Mouse (Mus musculus) neural tube, embryonic 12.5 days (tissue): ENCODE results near the gene Kcnma1. TPM values are rescaled to one million over a fixed set of nuclear protein-coding genes. Genes with fewer than 3 reads are reported as not detected.

Source experiments
- ATAC-seq: fragments of 200-750 bp; cut with Nextera tagmentation; 2 replicates; pipeline ENCODE4 v1.8.0; 2017; ENCODE audit warnings: low read depth, mild to moderate bottlenecking, moderate TSS enrichment, moderate library complexity; ENCODE audit not compliant: low FRiP score
- H3K27ac ChIP-seq: fragments of 300-500 bp; sonication (generic); 2 replicates; pipeline ENCODE4 v1.5.1; 2016
- H3K27me3 ChIP-seq: fragments of 300-500 bp; sonication (generic); replicated peaks from 2 replicates; pipeline ENCODE4 v1.6.1; 2016; ENCODE audit warnings: mild to moderate bottlenecking
- H3K36me3 ChIP-seq: fragments of 300-500 bp; sonication (generic); 2 replicates; pipeline ENCODE4 v1.6.1; 2016; ENCODE audit warnings: mild to moderate bottlenecking
- H3K4me1 ChIP-seq: fragments of 300-500 bp; sonication (generic); 2 replicates; pipeline ENCODE4 v1.6.1; 2016
- H3K4me2 ChIP-seq: fragments of 300-500 bp; sonication (generic); replicated peaks from 2 replicates; pipeline ENCODE4 v1.6.1; 2016; ENCODE audit warnings: mild to moderate bottlenecking
- H3K4me3 ChIP-seq: fragments of 300-500 bp; sonication (generic); 2 replicates; pipeline ENCODE4 v1.5.1; 2016
- H3K9ac ChIP-seq: fragments of 300-500 bp; sonication (generic); 2 replicates; pipeline ENCODE4 v1.6.1; 2016; ENCODE audit warnings: mild to moderate bottlenecking
- H3K9me3 ChIP-seq: fragments of 300-500 bp; sonication (generic); 2 replicates; pipeline ENCODE4 v1.6.1; 2016; ENCODE audit warnings: mild to moderate bottlenecking
- WGBS: fragments of 180-500 bp; shearing (Covaris S2); methylation state at CpG from one replicate; pipeline ENCODE4 v1.1.7; 2016; 5-methylcytosine and 5-hydroxymethylcytosine counted together
- polyA plus RNA-seq: library from polyadenylated mRNA; unstranded; fragments of >200 nt; fragmentation: Nextera tagmentation; extraction: Ambion mirVana; gene quantifications from 2 replicates; pipeline ENCODE4 v1.2.1, GENCODE M21; 2016

Gene Kcnma1
- polyA plus RNA-seq, 1 experiment from 2014 or later = 6.5 TPM

GRCm38 (mm10) chr14:23357529-23358278 lies 656.6 kb downstream of the Kcnma1 start:
- Histone ChIP-seq H3K4me2 (no peak overlapping the region), H3K4me1 (peaks cover 8% of the 10 kb centered on the region), H3K36me3 (no peaks in the 10 kb centered on the region), H3K9me3 (no peaks in the 10 kb centered on the region), H3K27me3 (no peaks in the 10 kb centered on the region), H3K4me3 (no peak overlapping the region), H3K27ac (no peak overlapping the region), H3K9ac (no peak overlapping the region)
- WGBS = 83% methylated on average over 8 of the region's 8 CpGs
- ATAC-seq = no peak

- no peak overlapping the region for H3K4me2 ChIP-seq
- no peaks in the 10 kb centered on the region for H3K36me3 ChIP-seq
- H3K4me1 ChIP-seq = no peaks in the 10 kb centered on the region
- H3K9ac ChIP-seq = no peak overlapping the region
- H3K27ac ChIP-seq = no peak overlapping the region
- 82% methylated on average over 3 of the region's 3 CpGs for WGBS
- H3K4me3 ChIP-seq = no peak overlapping the region
- no peaks in the 10 kb centered on the region for H3K9me3 ChIP-seq
- no peak for ATAC-seq
- no peaks in the 10 kb centered on the region for H3K27me3 ChIP-seq
Observed at GRCm38 (mm10) chr14:23326786-23327185, 687.5 kb downstream of the Kcnma1 start.

- no peak overlapping the region for H3K4me2 ChIP-seq
- no peaks in the 10 kb centered on the region for H3K9me3 ChIP-seq
- WGBS = 89% methylated on average over 5 of the region's 5 CpGs
- no peak overlapping the region for H3K27ac ChIP-seq
- H3K4me1 ChIP-seq = peaks cover 5% of the 10 kb centered on the region
- H3K36me3 ChIP-seq = no peaks in the 10 kb centered on the region
- no peak for ATAC-seq
- no peak overlapping the region for H3K9ac ChIP-seq
- no peak overlapping the region for H3K4me3 ChIP-seq
- no peaks in the 10 kb centered on the region for H3K27me3 ChIP-seq
Observed at GRCm38 (mm10) chr14:23305288-23305687, 709.0 kb downstream of the Kcnma1 start.

- WGBS = 92% methylated on average over 2 of the region's 2 CpGs
- Histone ChIP-seq H3K27me3 (no peaks in the 10 kb centered on the region), H3K36me3 (no peaks in the 10 kb centered on the region), H3K27ac (no peak overlapping the region), H3K9ac (no peak overlapping the region), H3K4me2 (no peak overlapping the region), H3K9me3 (no peaks in the 10 kb centered on the region), H3K4me3 (no peak overlapping the region), H3K4me1 (no peaks in the 10 kb centered on the region)
- no peak for ATAC-seq
Observed at GRCm38 (mm10) chr14:23300443-23300842, 713.8 kb downstream of the Kcnma1 start.

DNA sequence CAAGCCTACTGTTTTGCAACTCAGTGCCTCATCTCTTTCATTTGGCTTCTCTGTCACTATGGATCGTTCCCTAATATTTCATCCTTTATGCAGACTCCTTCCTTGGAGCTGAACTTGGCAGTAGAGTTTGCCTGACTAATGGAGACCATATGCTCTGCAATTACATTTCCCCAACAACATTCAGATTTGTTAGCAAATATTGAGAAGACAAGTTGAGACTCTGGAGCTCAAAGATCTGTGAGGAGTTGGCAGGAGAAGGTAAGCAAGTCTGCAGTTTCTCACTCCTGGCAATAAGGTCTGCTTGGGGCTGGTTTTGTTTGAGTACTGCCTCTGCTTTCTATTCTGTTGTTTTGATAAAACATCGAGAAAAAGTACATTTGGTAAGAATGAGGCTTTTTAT lies 723.7 kb downstream of the Kcnma1 start:
- no peaks in the 10 kb centered on the region for H3K9me3 ChIP-seq
- no peaks in the 10 kb centered on the region for H3K4me1 ChIP-seq
- 87% methylated on average over 2 of the region's 2 CpGs for WGBS
- H3K4me3 ChIP-seq = no peak overlapping the region
- no peak overlapping the region for H3K9ac ChIP-seq
- ATAC-seq = no peak
- no peak overlapping the region for H3K4me2 ChIP-seq
- no peaks in the 10 kb centered on the region for H3K36me3 ChIP-seq
- H3K27me3 ChIP-seq = no peaks in the 10 kb centered on the region
- H3K27ac ChIP-seq = no peak overlapping the region

DNA sequence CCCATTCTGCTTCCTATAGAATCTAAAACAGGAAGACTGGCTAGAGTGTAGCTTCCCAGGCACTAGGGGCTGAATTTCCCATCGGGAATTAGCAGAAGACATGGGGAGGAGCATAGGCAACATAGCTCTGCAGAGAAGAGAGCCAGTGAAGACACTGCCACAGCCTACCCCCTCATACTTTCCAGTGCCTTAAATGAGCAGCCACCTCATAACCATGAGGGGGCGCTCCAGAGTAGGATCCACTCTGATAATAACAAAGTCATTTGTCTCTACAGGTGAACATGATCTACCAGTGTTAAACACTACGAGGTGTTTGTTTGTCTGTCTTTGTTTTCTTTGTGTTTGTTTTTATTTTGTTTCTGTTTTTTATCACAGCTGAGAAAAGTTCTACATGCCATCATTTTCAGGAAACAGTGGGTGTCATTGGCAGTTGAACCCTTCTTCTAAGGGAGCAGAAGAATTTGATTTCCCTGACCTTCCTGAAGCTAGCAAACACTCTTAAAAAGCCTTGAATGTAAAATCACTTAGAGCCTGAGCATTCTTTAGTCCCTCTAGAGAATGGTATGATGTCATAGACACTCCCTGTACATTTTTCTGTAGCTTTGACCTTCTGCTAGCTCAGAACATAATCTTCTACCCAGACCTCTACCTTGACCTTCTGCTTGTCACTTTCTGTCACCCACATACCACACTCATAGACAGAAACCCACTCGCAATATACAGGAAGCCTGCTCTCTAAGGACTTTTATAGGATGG lies 747.6 kb downstream of the Kcnma1 start:
- WGBS = 62% methylated on average over 4 of the region's 4 CpGs
- H3K4me1 ChIP-seq = no peaks in the 10 kb centered on the region
- no peak for ATAC-seq
- no peak overlapping the region for H3K4me2 ChIP-seq
- H3K36me3 ChIP-seq = no peaks in the 10 kb centered on the region
- H3K4me3 ChIP-seq = no peak overlapping the region
- H3K9me3 ChIP-seq = no peaks in the 10 kb centered on the region
- H3K27me3 ChIP-seq = no peaks in the 10 kb centered on the region
- no peak overlapping the region for H3K9ac ChIP-seq
- no peak overlapping the region for H3K27ac ChIP-seq

DNA sequence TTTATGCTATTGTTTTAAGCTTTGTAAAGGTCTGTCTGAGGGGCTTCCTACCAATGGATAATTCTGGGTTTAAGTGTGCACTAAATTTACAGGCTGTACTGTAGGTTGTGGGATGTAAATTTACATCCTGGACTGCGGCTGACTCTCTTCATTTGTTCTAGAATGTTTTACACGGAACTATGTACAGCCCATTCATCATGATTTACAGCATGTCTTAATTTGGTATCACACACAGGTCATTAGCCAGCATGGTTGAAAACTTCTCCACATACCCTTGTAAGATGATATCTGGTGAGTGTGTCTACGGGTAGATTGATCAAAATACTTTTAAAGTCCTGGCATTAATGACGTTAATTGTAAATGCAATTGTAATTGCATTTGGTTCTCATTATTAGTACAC lies 761.1 kb downstream of the Kcnma1 start:
- Histone ChIP-seq H3K27ac (no peak overlapping the region), H3K4me1 (peaks cover 5% of the 10 kb centered on the region; the same call in 1 of the 2 replicates), H3K27me3 (no peaks in the 10 kb centered on the region), H3K4me2 (no peak overlapping the region), H3K9ac (no peak overlapping the region), H3K36me3 (no peaks in the 10 kb centered on the region), H3K4me3 (no peak overlapping the region), H3K9me3 (no peaks in the 10 kb centered on the region)
- WGBS = 62% methylated on average over 4 of the region's 4 CpGs
- ATAC-seq = no peak

DNA sequence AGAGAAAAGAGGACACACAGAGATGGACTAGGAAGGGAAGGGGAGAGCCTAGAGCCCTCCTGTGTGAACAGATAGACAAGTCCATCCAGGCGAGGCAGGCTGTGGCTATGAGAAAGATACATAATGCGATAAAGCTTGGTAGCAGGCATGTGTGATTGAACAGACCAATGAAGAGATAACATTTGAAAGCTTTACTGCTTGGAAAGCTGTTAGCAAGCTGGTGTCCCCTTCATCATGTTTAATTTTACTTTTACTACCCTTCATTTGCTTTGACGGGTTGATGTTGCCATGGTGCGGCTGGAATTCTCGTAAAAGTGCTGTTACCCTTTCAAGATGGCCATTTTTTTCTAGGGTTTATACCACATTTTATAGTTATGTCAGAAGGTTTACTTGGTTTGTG lies 769.8 kb downstream of the Kcnma1 start:
- no peak overlapping the region for H3K9ac ChIP-seq
- H3K9me3 ChIP-seq = no peaks in the 10 kb centered on the region
- no peaks in the 10 kb centered on the region for H3K27me3 ChIP-seq
- 47% methylated on average over 5 of the region's 5 CpGs for WGBS
- no peak overlapping the region for H3K27ac ChIP-seq
- H3K36me3 ChIP-seq = no peaks in the 10 kb centered on the region
- no peaks in the 10 kb centered on the region for H3K4me1 ChIP-seq
- H3K4me2 ChIP-seq = no peak overlapping the region
- no peak for ATAC-seq
- H3K4me3 ChIP-seq = no peak overlapping the region

- no peak overlapping the region for H3K9ac ChIP-seq
- no peaks in the 10 kb centered on the region for H3K27me3 ChIP-seq
- no peak overlapping the region for H3K4me2 ChIP-seq
- H3K9me3 ChIP-seq = no peaks in the 10 kb centered on the region
- no peaks in the 10 kb centered on the region for H3K4me1 ChIP-seq
- no peak overlapping the region for H3K4me3 ChIP-seq
- H3K36me3 ChIP-seq = no peaks in the 10 kb centered on the region
- H3K27ac ChIP-seq = no peak overlapping the region
- no peak for ATAC-seq
Observed at GRCm38 (mm10) chr14:23243857-23244256, 770.4 kb downstream of the Kcnma1 start.

Other genes starting within 250 kb of the Kcnma1 start
- 17.7 and 21.9 TPM in 2 replicates for gene Dlg5, start 231.4 kb upstream of the Kcnma1 start, polyA plus RNA-seq